Mouse (Mus musculus) MEL (cell line): Measurements from ENCODE around the gene Dchs2. TPM values are rescaled to one million over a fixed set of nuclear protein-coding genes. Genes with fewer than 3 reads are reported as not detected.

Experiments
- DNase-seq: peaks from one replicate; pipeline ENCODE4 v3.0.0; 2011; ENCODE audit warnings: low read depth, low spot score
- H3K27ac ChIP-seq: 2 replicates; pipeline ENCODE4 v1.5.1; 2012; ENCODE audit warnings: low read depth, mild to moderate bottlenecking, control low read depth, low read length, moderate library complexity; ENCODE audit not compliant: control insufficient read depth
- H3K27me3 ChIP-seq, 2 experiments: fragments of 150-350 bp in 1 of 2; sonication (generic) in 1 of 2; 2 replicates each; pipeline ENCODE4 v1.6.1; 2012; ENCODE audit warnings: low read length in 2 of 2, mild to moderate bottlenecking in 2 of 2, improper control_type of control experiment in 1 of 2, moderate library complexity in 1 of 2; ENCODE audit not compliant: insufficient read depth in 2 of 2, control insufficient read depth in 1 of 2
- H3K36me3 ChIP-seq, 2 experiments: 2 replicates each; pipeline ENCODE4 v1.6.1; 2012 to 2014; ENCODE audit warnings: low read length in 2 of 2, improper control_type of control experiment in 1 of 2, inconsistent platforms in 1 of 2, mild to moderate bottlenecking in 1 of 2; ENCODE audit not compliant: insufficient read depth in 2 of 2, control insufficient read depth in 1 of 2
- H3K4me1 ChIP-seq, 2 experiments: fragments of 150-350 bp in 1 of 2; sonication (generic) in 1 of 2; 2 replicates each; pipeline ENCODE4 v1.6.1; 2012; ENCODE audit warnings: low read length in 2 of 2, improper control_type of control experiment in 1 of 2, mild to moderate bottlenecking in 1 of 2; ENCODE audit not compliant: insufficient read depth in 2 of 2, control insufficient read depth in 1 of 2
- H3K4me3 ChIP-seq, 2 experiments: fragments of 150-350 bp in 1 of 2; sonication (generic) in 1 of 2; 2 replicates each; pipeline ENCODE4 v1.5.1; 2012; ENCODE audit warnings: low read depth in 2 of 2, low read length in 2 of 2, mild to moderate bottlenecking in 2 of 2, moderate library complexity in 2 of 2, control low read depth in 1 of 2, improper control_type of control experiment in 1 of 2; ENCODE audit not compliant: control insufficient read depth in 1 of 2, insufficient read depth in 1 of 2
- H3K79me2 ChIP-seq: 2 replicates; pipeline ENCODE4 v1.6.1; 2012; ENCODE audit warnings: mild to moderate bottlenecking, low read length, moderate library complexity; ENCODE audit not compliant: control insufficient read depth, poor library complexity, insufficient read depth
- H3K9ac ChIP-seq: 2 replicates; pipeline ENCODE4 v1.6.1; 2012; ENCODE audit warnings: low read depth, mild to moderate bottlenecking, control low read depth, low read length, moderate library complexity; ENCODE audit not compliant: control insufficient read depth, poor library complexity, severe bottlenecking
- H3K9me3 ChIP-seq: fragments of 150-350 bp; sonication (generic); replicated peaks from 2 replicates; pipeline ENCODE4 v1.6.1; 2012; ENCODE audit warnings: mild to moderate bottlenecking, low read length, improper control_type of control experiment, moderate library complexity; ENCODE audit not compliant: insufficient read depth
- BHLHE40 ChIP-seq: IDR thresholded peaks from 2 replicates; pipeline ENCODE4 v1.6.1; 2012; ENCODE audit warnings: low read depth, mild to moderate bottlenecking, inconsistent platforms, low read length, improper control_type of control experiment, borderline replicate concordance
- CHD1 ChIP-seq: IDR thresholded peaks from 2 replicates; pipeline ENCODE4 v1.6.1; 2012; ENCODE audit warnings: low read depth, mild to moderate bottlenecking, inconsistent platforms, low read length, improper control_type of control experiment
- CTCF ChIP-seq, 3 experiments: IDR thresholded peaks in 2 of 3; conservative IDR thresholded peaks in 1 of 3; 2 replicates each; pipeline ENCODE4 v1.5.1; 2011 to 2012; ENCODE audit warnings: low read length in 3 of 3, low read depth in 2 of 3, mild to moderate bottlenecking in 2 of 3, improper control_type of control experiment in 1 of 3, inconsistent platforms in 1 of 3, mixed read lengths in 1 of 3, moderate library complexity in 1 of 3; ENCODE audit not compliant: control insufficient read depth in 1 of 3, insufficient read depth in 1 of 3, poor library complexity in 1 of 3, severe bottlenecking in 1 of 3
- ELF1 ChIP-seq: IDR thresholded peaks from 2 replicates; pipeline ENCODE4 v1.6.1; 2014; ENCODE audit warnings: low read depth, mild to moderate bottlenecking, inconsistent platforms, low read length, improper control_type of control experiment, moderate library complexity
- GABPA ChIP-seq: IDR thresholded peaks from 2 replicates; pipeline ENCODE4 v1.6.1; 2012; ENCODE audit warnings: low read depth, mild to moderate bottlenecking, inconsistent platforms, low read length, improper control_type of control experiment, moderate library complexity
- JUND ChIP-seq: IDR thresholded peaks from 2 replicates; pipeline ENCODE4 v1.6.1; 2011; ENCODE audit warnings: low read depth, mild to moderate bottlenecking, improper control_type of control experiment, low read length
- KAT2A ChIP-seq: conservative IDR thresholded peaks from 2 replicates; pipeline ENCODE4 v1.6.1; 2012; ENCODE audit warnings: low read depth, low read length, improper control_type of control experiment, inconsistent platforms
- MAX ChIP-seq: IDR thresholded peaks from 2 replicates; pipeline ENCODE4 v1.6.1; 2011; ENCODE audit warnings: low read length, improper control_type of control experiment
- MEF2A ChIP-seq: IDR thresholded peaks from 2 replicates; pipeline ENCODE4 v1.6.1; 2014; ENCODE audit warnings: low read depth, mild to moderate bottlenecking, inconsistent platforms, low read length, improper control_type of control experiment; ENCODE audit not compliant: poor library complexity, insufficient replicate concordance, severe bottlenecking; ENCODE audit errors: extremely low read depth
- MXI1 ChIP-seq: IDR thresholded peaks from 2 replicates; pipeline ENCODE4 v1.6.1; 2011; ENCODE audit warnings: mild to moderate bottlenecking, low read depth, low read length, improper control_type of control experiment
- MYB ChIP-seq: IDR thresholded peaks from 2 replicates; pipeline ENCODE4 v1.6.1; 2011; ENCODE audit warnings: mild to moderate bottlenecking, low read depth, low read length, improper control_type of control experiment
- MYC ChIP-seq: IDR thresholded peaks from 2 replicates; pipeline ENCODE4 v1.6.1; 2011; ENCODE audit warnings: low read depth, mild to moderate bottlenecking, low read length, improper control_type of control experiment, moderate library complexity
- NELFE ChIP-seq: IDR thresholded peaks from 2 replicates; pipeline ENCODE4 v1.6.1; 2011; ENCODE audit warnings: low read depth, low read length, improper control_type of control experiment
- NRF1 ChIP-seq: IDR thresholded peaks from 2 replicates; pipeline ENCODE4 v1.6.1; 2014; ENCODE audit warnings: low read depth, mild to moderate bottlenecking, inconsistent platforms, low read length, improper control_type of control experiment, moderate library complexity; ENCODE audit not compliant: poor library complexity, insufficient read depth, severe bottlenecking
- POLR2A ChIP-seq, 2 experiments: IDR thresholded peaks; 2 replicates each; pipeline ENCODE4 v1.6.1; 2011 to 2012; ENCODE audit warnings: low read length in 2 of 2, mild to moderate bottlenecking in 2 of 2, control low read depth in 1 of 2, improper control_type of control experiment in 1 of 2, low read depth in 1 of 2, moderate library complexity in 1 of 2; ENCODE audit not compliant: control insufficient read depth in 1 of 2, insufficient read depth in 1 of 2, poor library complexity in 1 of 2
- POLR2AphosphoS2 ChIP-seq: IDR thresholded peaks from 2 replicates; pipeline ENCODE4 v1.6.1; 2011; ENCODE audit warnings: low read length, improper control_type of control experiment
- POLR2AphosphoS5 ChIP-seq: IDR thresholded peaks from 2 replicates; pipeline ENCODE4 v1.6.1; 2012; ENCODE audit warnings: low read depth, borderline replicate concordance, mild to moderate bottlenecking, inconsistent platforms, low read length, moderate library complexity, mixed read lengths
- RAD21 ChIP-seq: IDR thresholded peaks from 2 replicates; pipeline ENCODE4 v1.6.1; 2011; ENCODE audit warnings: mild to moderate bottlenecking, low read depth, low read length, improper control_type of control experiment
- RCOR1 ChIP-seq: IDR thresholded peaks from 2 replicates; pipeline ENCODE4 v1.6.1; 2012; ENCODE audit warnings: low read depth, mild to moderate bottlenecking, inconsistent platforms, low read length, improper control_type of control experiment
- SMC3 ChIP-seq: IDR thresholded peaks from 2 replicates; pipeline ENCODE4 v1.6.1; 2011; ENCODE audit warnings: low read depth, low read length, improper control_type of control experiment
- TAL1 ChIP-seq: IDR thresholded peaks from 2 replicates; pipeline ENCODE4 v1.6.1; 2012; ENCODE audit warnings: mild to moderate bottlenecking, inconsistent platforms, low read length, moderate library complexity, mixed read lengths
- TBP ChIP-seq: IDR thresholded peaks from 2 replicates; pipeline ENCODE4 v1.8.0; 2011; ENCODE audit warnings: low read depth, low read length, improper control_type of control experiment
- TCF12 ChIP-seq: IDR thresholded peaks from 2 replicates; pipeline ENCODE4 v1.6.1; 2014; ENCODE audit warnings: low read depth, mild to moderate bottlenecking, inconsistent platforms, low read length, improper control_type of control experiment, moderate library complexity
- USF2 ChIP-seq, 2 experiments: IDR thresholded peaks; 2 replicates each; pipeline ENCODE4 v1.6.1; 2011 to 2012; ENCODE audit warnings: improper control_type of control experiment in 2 of 2, low read length in 2 of 2, borderline replicate concordance in 1 of 2, inconsistent platforms in 1 of 2, low read depth in 1 of 2, mild to moderate bottlenecking in 1 of 2; ENCODE audit not compliant: insufficient read depth in 1 of 2
- ZC3H11A ChIP-seq: IDR thresholded peaks from 2 replicates; pipeline ENCODE4 v1.6.1; 2012; ENCODE audit warnings: low read depth, mild to moderate bottlenecking, inconsistent platforms, low read length, improper control_type of control experiment
- ZKSCAN1 ChIP-seq: IDR thresholded peaks from 2 replicates; pipeline ENCODE4 v1.6.1; 2012; ENCODE audit warnings: low read depth, mild to moderate bottlenecking, inconsistent platforms, low read length, improper control_type of control experiment, moderate library complexity
- ZNF384 ChIP-seq: IDR thresholded peaks from 2 replicates; pipeline ENCODE4 v1.6.1; 2012; ENCODE audit warnings: low read depth, mild to moderate bottlenecking, inconsistent platforms, low read length, improper control_type of control experiment
- polyA plus RNA-seq, 2 experiments: library from polyadenylated mRNA; stranded (reverse) in 1 of 2; unstranded in 1 of 2; fragments of >175 nt in 1 of 2; fragments of >200 nt in 1 of 2; gene quantifications; 2 replicates each; pipeline versions ENCODE4 v1.2.1 to v1.2.4; 2012; ENCODE audit warnings: low replicate concordance in 2 of 2, low read depth in 1 of 2; ENCODE audit not compliant: insufficient read length in 2 of 2, insufficient read depth in 1 of 2, missing spikeins in 1 of 2
- total RNA-seq: library from RNA; depleted of rRNA; stranded (reverse); fragments of 300-350 nt; gene quantifications from 2 replicates; pipeline ENCODE4 v1.2.3, GENCODE M21; 2012

Dchs2 gene
- total and polyA plus RNA-seq, 3 experiments, result not detected

GRCm38 (mm10) chr3:83098546-83099034, 29.2 kb upstream of the Dchs2 start:
- Histone ChIP-seq H3K79me2 (no peaks in the 10 kb centered on the region), H3K36me3 (no peaks in the 10 kb centered on the region), H3K4me1 (no peaks in the 10 kb centered on the region), H3K4me3 (no peak overlapping the region), H3K9ac (no peak overlapping the region)
- TF ChIP-seq MEF2A (no peak), MYC (no peak), MXI1 (no peak), RCOR1 (no peak), POLR2AphosphoS2 (no peak), NELFE (no peak), USF2 (IDR thresholded peaks at IDR 0.05; ENCODE audit: borderline replicate concordance in 1 of 2, insufficient read depth in 1 of 2, low read depth in 1 of 2, low read length in 2 of 2) (no peak), CTCF (IDR thresholded peaks at IDR 0.05 in 2 of 3, conservative IDR thresholded peaks at IDR 0.05 in 1 of 3; ENCODE audit: control insufficient read depth in 1 of 3, insufficient read depth in 1 of 3, low read depth in 2 of 3, low read length in 3 of 3, poor library complexity in 1 of 3, severe bottlenecking in 1 of 3) (no peak), TAL1 (no peak), KAT2A (no peak), JUND (no peak), RAD21 (no peak), TCF12 (no peak), BHLHE40 (no peak), POLR2A (IDR thresholded peaks at IDR 0.05; ENCODE audit: control insufficient read depth in 1 of 2, insufficient read depth in 1 of 2, low read depth in 1 of 2, low read length in 2 of 2, poor library complexity in 1 of 2) (no peak), SMC3 (no peak)
- TF ChIP-seq, all 39 proteins: peak for 0
- no peak for DNase-seq
- Histone ChIP-seq H3K9me3 (no peaks in the 10 kb centered on the region), H3K27ac (no peak overlapping the region), H3K27me3 (no peaks in the 10 kb centered on the region)

- Histone ChIP-seq H3K4me1 (no peaks in the 10 kb centered on the region), H3K36me3 (no peaks in the 10 kb centered on the region), H3K27me3 (no peaks in the 10 kb centered on the region), H3K9ac (no peak overlapping the region), H3K9me3 (no peaks in the 10 kb centered on the region), H3K4me3 (no peak overlapping the region), H3K27ac (no peak overlapping the region), H3K79me2 (no peaks in the 10 kb centered on the region)
- DNase-seq, result no peak
- TF ChIP-seq ZC3H11A (no peak), ELF1 (no peak), MYB (no peak), KAT2A (no peak), GABPA (no peak), POLR2AphosphoS5 (no peak), ZKSCAN1 (no peak), ZNF384 (no peak), RAD21 (no peak), MYC (no peak), MAX (no peak), TBP (no peak), CHD1 (no peak), MXI1 (no peak), POLR2AphosphoS2 (no peak), NRF1 (no peak)
Observed at GRCm38 (mm10) chr3:83099139-83099538, 28.6 kb upstream of the Dchs2 start.
